ENCODE assay signal across 1 mouse cellular context in the genomic region with DNA sequence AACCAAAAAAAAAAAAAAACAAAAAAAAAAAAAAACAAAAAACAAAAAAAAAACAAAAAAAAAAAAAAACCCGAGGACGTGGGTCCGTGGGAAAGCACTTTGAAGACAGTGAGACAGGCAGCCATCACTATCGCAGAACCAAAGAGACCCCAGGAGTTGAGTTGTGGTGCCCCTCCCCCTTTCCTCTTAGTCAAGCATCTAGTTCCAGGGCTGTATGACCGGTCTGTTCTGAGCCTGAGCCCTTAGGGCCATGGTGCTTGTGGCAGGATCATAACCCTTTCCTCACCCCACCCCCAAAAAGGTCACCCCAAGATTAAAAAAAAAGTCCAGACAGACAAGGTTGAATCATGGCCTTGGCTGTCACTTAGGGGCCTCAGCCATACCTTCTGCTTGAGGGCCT.
TF ChIP-seq lines count a peak whose summit lies in the region.

No protein-coding gene starts in this region.

TF ChIP-seq in CH12.LX, 34 proteins besides CTCF, POLR2A, EP300 and RAD21 (continued from another document):
- TF ChIP-seq MXI1 (IDR thresholded peaks at IDR 0.05; ENCODE audit: low read depth, low read length) = no peak
- no peak for TF ChIP-seq UBTF (IDR thresholded peaks at IDR 0.05; ENCODE audit: low read depth, low read length)
- TF ChIP-seq GABPA (IDR thresholded peaks at IDR 0.05; ENCODE audit: insufficient replicate concordance, low read depth, low read length) = no peak
- TF ChIP-seq USF1 (IDR thresholded peaks at IDR 0.05; ENCODE audit: low read depth, low read length) = no peak
- no peak for TF ChIP-seq NRF1 (IDR thresholded peaks at IDR 0.05; ENCODE audit: low read depth, low read length)
- TF ChIP-seq ZC3H11A (IDR thresholded peaks at IDR 0.05; ENCODE audit: low read depth, low read length) = no peak
